Mouse (Mus musculus): ENCODE measurements around the gene Klf15.

DNA sequence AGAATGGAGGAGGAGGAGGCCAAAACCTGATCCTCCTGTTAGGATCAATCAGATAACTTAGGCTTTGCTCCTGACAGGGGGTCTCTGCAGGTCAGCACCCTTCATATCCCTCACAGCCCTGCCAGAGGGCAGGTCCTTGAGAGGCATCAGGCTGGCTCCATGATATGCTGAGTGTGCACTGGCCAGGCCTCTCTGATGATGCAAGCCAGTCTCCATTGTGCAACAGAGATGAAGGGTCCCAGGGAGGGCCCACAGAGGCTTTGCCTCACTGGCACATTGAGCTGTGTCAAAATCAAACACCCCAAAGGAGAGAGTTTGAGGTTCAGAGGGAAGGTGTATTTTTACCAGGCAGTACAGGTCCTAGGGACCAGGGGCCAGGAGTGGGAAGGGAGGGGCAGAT, 52.0 kb downstream of the Klf15 start:
- TF ChIP-seq CTCF (conservative IDR thresholded peaks at IDR 0.05; ENCODE audit: low read length) (no peak), NANOG (IDR thresholded peaks at IDR 0.05; ENCODE audit: borderline replicate concordance, low read length) (no peak), POU5F1 (IDR thresholded peaks at IDR 0.05; ENCODE audit: borderline replicate concordance, low read length) (no peak)

All from E14TG2a.4 (cell line).